Mouse (Mus musculus) olfactory bulb, adult 2 months (tissue): ENCODE measurements at regions not wholly inside any gene's neighbourhood (a gene's known extent, or its start where the extent isn't known, plus 50 kb on each side); places are given as distances from the start of the nearest gene placed in this dataset.

Experiments used
- CTCF ChIP-seq: fragments of 200-500 bp; IDR thresholded peaks from 2 replicates; pipeline ENCODE4 v1.5.1; 2012; ENCODE audit warnings: low read depth, mild to moderate bottlenecking, low read length, moderate library complexity; ENCODE audit not compliant: insufficient read depth
- POLR2A ChIP-seq: fragments of 200-500 bp; IDR thresholded peaks from 2 replicates; pipeline ENCODE4 v1.6.1; 2012; ENCODE audit warnings: mild to moderate bottlenecking, low read depth, low read length, moderate library complexity; ENCODE audit not compliant: insufficient read depth

- TF ChIP-seq POLR2A: no peak
- no peak for TF ChIP-seq CTCF
These were observed 185.4 kb upstream of the Kcnab2 start for GRCm38 (mm10) chr4:152663069-152663468.
